Comparison of ENCODE assay signal across 12 mouse cellular contexts in genomic region chr3:63241099-63241587, GRCm38 (mm10). TPM values are rescaled to one million over a fixed set of nuclear protein-coding genes. Genes with fewer than 3 reads are reported as not detected.
DNase-seq lines count a peak whose midpoint lies in the region; ATAC-seq lines count a peak whose summit lies in the region.
"Had no signal": no experiment of that assay in that cellular context is flagged by ENCODE, and none has a peak within 500 bp of the region (broad histone marks: within the 10 kb centered on the region; RNA-seq: fewer than 3 reads in every experiment).

Gene Mme (plus strand): TSS chr3:63241537.

- ATAC-seq in kidney, embryonic 16.5 days (ENCODE audit: low FRiP score, low TSS enrichment), result no peak
- ATAC-seq in embryonic facial prominence, embryonic 12.5 days (ENCODE audit: insufficient number of reproducible peaks, insufficient read depth, low FRiP score, low TSS enrichment), result no peak
- ATAC-seq in limb, embryonic 12.5 days (ENCODE audit: insufficient number of reproducible peaks, insufficient read depth, low FRiP score, low TSS enrichment, low read depth), result no peak
- no peak for ATAC-seq in activated CD4-positive, CD25-positive, alpha-beta regulatory T cell, adult 4 months

- no peaks in the 10 kb centered on the region for H3K36me3 ChIP-seq in kidney, embryonic 16.5 days (ENCODE audit: insufficient read depth, low read length)
- no peaks in the 10 kb centered on the region for H3K36me3 ChIP-seq in embryonic facial prominence, embryonic 12.5 days
- no peaks in the 10 kb centered on the region for H3K36me3 ChIP-seq in limb, embryonic 12.5 days
- H3K36me3 ChIP-seq: neural tube, embryonic 12.5 days had no signal

- no peak for DNase-seq in kidney, postnatal 14 days
- no peak for DNase-seq in adrenal gland, adult 2 months
- DNase-seq in right cerebral cortex, adult 18-20 months, result no peak
- DNase-seq: gastrocnemius, postnatal 14 days; lung, postnatal 4 days; thymus, postnatal 36 days had no signal

- H3K4me3 ChIP-seq in kidney, embryonic 16.5 days (ENCODE audit: low read length), result no peak within 1 kb of the TSS
- no peak within 1 kb of the TSS for H3K4me3 ChIP-seq in embryonic facial prominence, embryonic 12.5 days
- H3K4me3 ChIP-seq in limb, embryonic 12.5 days (replicated peaks), result no peak within 1 kb of the TSS
- H3K4me3 ChIP-seq: left cerebral cortex, adult 2 months; neural tube, embryonic 12.5 days had no signal

- H3K27ac ChIP-seq in kidney, embryonic 16.5 days (ENCODE audit: low read length), result no peak within 1 kb of the TSS
- no peak within 1 kb of the TSS for H3K27ac ChIP-seq in embryonic facial prominence, embryonic 12.5 days
- no peak within 1 kb of the TSS for H3K27ac ChIP-seq in limb, embryonic 12.5 days
- H3K27ac ChIP-seq: left cerebral cortex, adult 2 months; neural tube, embryonic 12.5 days had no signal

- H3K4me1 ChIP-seq in kidney, embryonic 16.5 days (ENCODE audit: insufficient read depth, low read length), result no peaks in the 10 kb centered on the region
- 0 out of 2 replicates have a peak, but pooled peaks cover 2% of the 10 kb centered on the region for H3K4me1 ChIP-seq in embryonic facial prominence, embryonic 12.5 days
- H3K4me1 ChIP-seq in limb, embryonic 12.5 days (replicated peaks), result peaks cover 7% of the 10 kb centered on the region
- H3K4me1 ChIP-seq: neural tube, embryonic 12.5 days had no signal

- H3K9ac ChIP-seq in kidney, embryonic 16.5 days (replicated peaks; ENCODE audit: low read length), result no peak within 1 kb of the TSS
- H3K9ac ChIP-seq in embryonic facial prominence, embryonic 12.5 days, result no peak within 1 kb of the TSS
- no peak within 1 kb of the TSS for H3K9ac ChIP-seq in limb, embryonic 12.5 days (replicated peaks)
- H3K9ac ChIP-seq: neural tube, embryonic 12.5 days had no signal

- H3K9me3 ChIP-seq in kidney, embryonic 16.5 days (ENCODE audit: low read length), result no peaks in the 10 kb centered on the region
- no peaks in the 10 kb centered on the region for H3K9me3 ChIP-seq in embryonic facial prominence, embryonic 12.5 days
- no peaks in the 10 kb centered on the region for H3K9me3 ChIP-seq in limb, embryonic 12.5 days
- H3K9me3 ChIP-seq: neural tube, embryonic 12.5 days had no signal

- no peak within 1 kb of the TSS for H3K4me2 ChIP-seq in kidney, embryonic 16.5 days (replicated peaks; ENCODE audit: low read depth, low read length)
- no peak within 1 kb of the TSS for H3K4me2 ChIP-seq in embryonic facial prominence, embryonic 12.5 days (replicated peaks)
- no peak within 1 kb of the TSS for H3K4me2 ChIP-seq in limb, embryonic 12.5 days
- H3K4me2 ChIP-seq: neural tube, embryonic 12.5 days had no signal

- WGBS in kidney, embryonic 16.5 days, result 79% methylated on average over 7 of the region's 7 CpGs
- 79% methylated on average over 7 of the region's 7 CpGs for WGBS in embryonic facial prominence, embryonic 12.5 days
- WGBS in limb, embryonic 12.5 days, result 61% methylated on average over 7 of the region's 7 CpGs

- H3K27me3 ChIP-seq in kidney, embryonic 16.5 days (ENCODE audit: insufficient read depth, low read length), result no peaks in the 10 kb centered on the region
- H3K27me3 ChIP-seq in embryonic facial prominence, embryonic 12.5 days, result no peaks in the 10 kb centered on the region
- H3K27me3 ChIP-seq in limb, embryonic 12.5 days, result no peaks in the 10 kb centered on the region
- H3K27me3 ChIP-seq: neural tube, embryonic 12.5 days had no signal

RNA-seq across cellular contexts. Expression of gene Mme, which starts in this region (rescaled TPM):
- polyA plus RNA-seq in kidney, embryonic 16.5 days (2015; fragmentation: Nextera tagmentation; extraction: Ambion mirVana), result 38.2 and 42.0 TPM in 2 replicates
- 10 to 100 TPM; 26.1 to 43.7 TPM for total RNA-seq in adrenal gland, adult 2 months (2021)
- polyA plus RNA-seq in adrenal gland, adult 2 months (2012; rRNA removed), result 0.74 and 0.88 TPM in 2 replicates
- 48.1 and 52.2 TPM in 2 replicates for polyA plus RNA-seq in embryonic facial prominence, embryonic 12.5 days (2016; fragmentation: Nextera tagmentation; extraction: Ambion mirVana)
- 30.9 and 33.7 TPM in 2 replicates for polyA plus RNA-seq in limb, embryonic 12.5 days (2016; fragmentation: Nextera tagmentation; extraction: Ambion mirVana)
- polyA plus RNA-seq in activated CD4-positive, CD25-positive, alpha-beta regulatory T cell, adult 4 months (2017; shearing (Covaris generic)), result not detected

Comparison
In these comparisons a context has a peak if more than half of its experiments do, and no peak if none do; other contexts are left out.
1. RNA of gene Mme (polyA plus RNA-seq): 48.1 to 52.2 TPM in embryonic facial prominence, embryonic 12.5 days, 38.2 to 42.0 TPM in kidney, embryonic 16.5 days and 30.9 to 33.7 TPM in limb, embryonic 12.5 days; 0.74 to 0.88 TPM in adrenal gland, adult 2 months and not detected in activated CD4-positive, CD25-positive, alpha-beta regulatory T cell, adult 4 months; every median in the first group is over 10 times any median in the second.